Mouse (Mus musculus): Measurements from ENCODE around the gene Fgfr2. TPM values are rescaled to one million over a fixed set of nuclear protein-coding genes. Genes with fewer than 3 reads are reported as not detected.

Fgfr2 gene
- polyA plus RNA-seq, 1 experiment, result 0.17 TPM

GRCm38 (mm10) chr7:131257309-131257708 lies 1865.8 kb downstream of the Fgfr2 start:
- no peaks in the 10 kb centered on the region for H3K36me3 ChIP-seq (ENCODE audit: control insufficient read depth, insufficient read depth)

GRCm38 (mm10) chr7:131256841-131257240 lies 1866.3 kb downstream of the Fgfr2 start:
- no peaks in the 10 kb centered on the region for H3K27me3 ChIP-seq (ENCODE audit: control insufficient read depth, insufficient read depth, insufficient read length)
- no peak overlapping the region for H3ac ChIP-seq (ENCODE audit: control insufficient read depth, insufficient read length)
- TF ChIP-seq CEBPB (IDR thresholded peaks at IDR 0.05; ENCODE audit: insufficient read depth, poor library complexity, severe bottlenecking) (no peak), POLR2AphosphoS2 (IDR thresholded peaks at IDR 0.05; ENCODE audit: insufficient read length, low read depth) (no peak), USF1 (IDR thresholded peaks at IDR 0.05; ENCODE audit: low read depth) (no peak), SRF (IDR thresholded peaks at IDR 0.05; ENCODE audit: control insufficient read depth, insufficient read length, low read depth) (no peak), MYOG (IDR thresholded peaks at IDR 0.05; ENCODE audit: control insufficient read depth in 1 of 3, insufficient read depth in 1 of 3, insufficient read length in 2 of 3, low read depth in 2 of 3) (no peak), MAX (IDR thresholded peaks at IDR 0.05; ENCODE audit: low read depth) (no peak), POLR2A (IDR thresholded peaks at IDR 0.05; ENCODE audit: insufficient read length, low read depth) (no peak), E2F4 (IDR thresholded peaks at IDR 0.05; ENCODE audit: insufficient read depth) (no peak), TCF12 (IDR thresholded peaks at IDR 0.05; ENCODE audit: insufficient read depth, poor library complexity, severe bottlenecking) (no peak), TCF3 (IDR thresholded peaks at IDR 0.05; ENCODE audit: insufficient read length, low read depth) (no peak), MYOD1 (IDR thresholded peaks at IDR 0.05; ENCODE audit: control insufficient read depth in 1 of 3, insufficient read length in 2 of 3, low read depth in 2 of 3) (no peak), REST (IDR thresholded peaks at IDR 0.05; ENCODE audit: insufficient read depth, insufficient read length) (no peak)
- no peaks in the 10 kb centered on the region for H3K36me3 ChIP-seq (ENCODE audit: control insufficient read depth, insufficient read depth)
- no peak overlapping the region for H3K4me3 ChIP-seq
- H3K79me2 ChIP-seq (ENCODE audit: control insufficient read depth, insufficient read depth), result no peaks in the 10 kb centered on the region
- no peak overlapping the region for H3K4me2 ChIP-seq (ENCODE audit: low read depth)

More at GRCm38 (mm10) chr7:131257309-131257708, 1865.8 kb downstream of the Fgfr2 start:
- no peaks in the 10 kb centered on the region for H3K79me2 ChIP-seq (ENCODE audit: control insufficient read depth, insufficient read depth)
- no peak overlapping the region for H3K4me2 ChIP-seq (ENCODE audit: low read depth)
- H3ac ChIP-seq (ENCODE audit: control insufficient read depth, insufficient read length), result no peak overlapping the region
- TF ChIP-seq CEBPB (IDR thresholded peaks at IDR 0.05; ENCODE audit: insufficient read depth, poor library complexity, severe bottlenecking) (no peak), TCF3 (IDR thresholded peaks at IDR 0.05; ENCODE audit: insufficient read length, low read depth) (no peak), SRF (IDR thresholded peaks at IDR 0.05; ENCODE audit: control insufficient read depth, insufficient read length, low read depth) (no peak), POLR2A (IDR thresholded peaks at IDR 0.05; ENCODE audit: insufficient read length, low read depth) (no peak), MYOG (IDR thresholded peaks at IDR 0.05; ENCODE audit: control insufficient read depth in 1 of 3, insufficient read depth in 1 of 3, insufficient read length in 2 of 3, low read depth in 2 of 3) (no peak), E2F4 (IDR thresholded peaks at IDR 0.05; ENCODE audit: insufficient read depth) (no peak), MYOD1 (IDR thresholded peaks at IDR 0.05; ENCODE audit: control insufficient read depth in 1 of 3, insufficient read length in 2 of 3, low read depth in 2 of 3) (no peak), TCF12 (IDR thresholded peaks at IDR 0.05; ENCODE audit: insufficient read depth, poor library complexity, severe bottlenecking) (no peak), REST (IDR thresholded peaks at IDR 0.05; ENCODE audit: insufficient read depth, insufficient read length) (no peak), POLR2AphosphoS2 (IDR thresholded peaks at IDR 0.05; ENCODE audit: insufficient read length, low read depth) (no peak), MAX (IDR thresholded peaks at IDR 0.05; ENCODE audit: low read depth) (no peak), USF1 (IDR thresholded peaks at IDR 0.05; ENCODE audit: low read depth) (no peak)
- no peaks in the 10 kb centered on the region for H3K27me3 ChIP-seq (ENCODE audit: control insufficient read depth, insufficient read depth, insufficient read length)
- no peak overlapping the region for H3K4me3 ChIP-seq

GRCm38 (mm10) chr7:131244993-131245392 lies 1878.2 kb downstream of the Fgfr2 start:
- TF ChIP-seq TCF12 (IDR thresholded peaks at IDR 0.05; ENCODE audit: insufficient read depth, poor library complexity, severe bottlenecking), result no peak
- TF ChIP-seq REST (IDR thresholded peaks at IDR 0.05; ENCODE audit: insufficient read depth, insufficient read length), result peak; percentile 54
- TF ChIP-seq MAX (IDR thresholded peaks at IDR 0.05; ENCODE audit: low read depth), result peak; percentile 19
- no peaks in the 10 kb centered on the region for H3K36me3 ChIP-seq (ENCODE audit: control insufficient read depth, insufficient read depth)
- no peaks in the 10 kb centered on the region for H3K79me2 ChIP-seq (ENCODE audit: control insufficient read depth, insufficient read depth)
- no peaks in the 10 kb centered on the region for H3K27me3 ChIP-seq (ENCODE audit: control insufficient read depth, insufficient read depth, insufficient read length)
- H3ac ChIP-seq (ENCODE audit: control insufficient read depth, insufficient read length), result no peak overlapping the region
- no peak overlapping the region for H3K4me3 ChIP-seq
- no peak overlapping the region for H3K4me2 ChIP-seq (ENCODE audit: low read depth)

- Histone ChIP-seq H3ac (ENCODE audit: control insufficient read depth, insufficient read length) (no peak overlapping the region), H3K79me2 (ENCODE audit: control insufficient read depth, insufficient read depth) (no peaks in the 10 kb centered on the region), H3K4me2 (ENCODE audit: low read depth) (peak overlapping the region; percentile 61), H3K4me3 (no peak overlapping the region), H3K36me3 (ENCODE audit: control insufficient read depth, insufficient read depth) (no peaks in the 10 kb centered on the region), H3K27me3 (ENCODE audit: control insufficient read depth, insufficient read depth, insufficient read length) (no peaks in the 10 kb centered on the region)
- TF ChIP-seq USF1 (IDR thresholded peaks at IDR 0.05; ENCODE audit: low read depth) (no peak), TCF3 (IDR thresholded peaks at IDR 0.05; ENCODE audit: insufficient read length, low read depth) (no peak), MYOG (IDR thresholded peaks at IDR 0.05; ENCODE audit: control insufficient read depth in 1 of 3, insufficient read depth in 1 of 3, insufficient read length in 2 of 3, low read depth in 2 of 3) (no peak), SRF (IDR thresholded peaks at IDR 0.05; ENCODE audit: control insufficient read depth, insufficient read length, low read depth) (no peak), REST (IDR thresholded peaks at IDR 0.05; ENCODE audit: insufficient read depth, insufficient read length) (no peak), MYOD1 (IDR thresholded peaks at IDR 0.05; ENCODE audit: control insufficient read depth in 1 of 3, insufficient read length in 2 of 3, low read depth in 2 of 3) (no peak), CEBPB (IDR thresholded peaks at IDR 0.05; ENCODE audit: insufficient read depth, poor library complexity, severe bottlenecking) (no peak), POLR2AphosphoS2 (IDR thresholded peaks at IDR 0.05; ENCODE audit: insufficient read length, low read depth) (no peak), TCF12 (IDR thresholded peaks at IDR 0.05; ENCODE audit: insufficient read depth, poor library complexity, severe bottlenecking) (no peak), MAX (IDR thresholded peaks at IDR 0.05; ENCODE audit: low read depth) (no peak), E2F4 (IDR thresholded peaks at IDR 0.05; ENCODE audit: insufficient read depth) (no peak), POLR2A (IDR thresholded peaks at IDR 0.05; ENCODE audit: insufficient read length, low read depth) (no peak)
Observed at GRCm38 (mm10) chr7:131236091-131236490, 1887.1 kb downstream of the Fgfr2 start.

GRCm38 (mm10) chr7:131223086-131223485 lies 1900.1 kb downstream of the Fgfr2 start:
- H3K4me2 ChIP-seq (ENCODE audit: low read depth), result no peak overlapping the region
- H3ac ChIP-seq (ENCODE audit: control insufficient read depth, insufficient read length), result no peak overlapping the region

More at GRCm38 (mm10) chr7:131223086-131223485, 1900.1 kb downstream of the Fgfr2 start:
- no peak overlapping the region for H3K4me3 ChIP-seq
- H3K27me3 ChIP-seq (ENCODE audit: control insufficient read depth, insufficient read depth, insufficient read length), result no peaks in the 10 kb centered on the region
- H3K79me2 ChIP-seq (ENCODE audit: control insufficient read depth, insufficient read depth), result no peaks in the 10 kb centered on the region
- TF ChIP-seq MYOD1 (IDR thresholded peaks at IDR 0.05; ENCODE audit: control insufficient read depth in 1 of 3, insufficient read length in 2 of 3, low read depth in 2 of 3) (no peak), MYOG (IDR thresholded peaks at IDR 0.05; ENCODE audit: control insufficient read depth in 1 of 3, insufficient read depth in 1 of 3, insufficient read length in 2 of 3, low read depth in 2 of 3) (no peak), USF1 (IDR thresholded peaks at IDR 0.05; ENCODE audit: low read depth) (no peak), SRF (IDR thresholded peaks at IDR 0.05; ENCODE audit: control insufficient read depth, insufficient read length, low read depth) (no peak), TCF12 (IDR thresholded peaks at IDR 0.05; ENCODE audit: insufficient read depth, poor library complexity, severe bottlenecking) (no peak), E2F4 (IDR thresholded peaks at IDR 0.05; ENCODE audit: insufficient read depth) (no peak), TCF3 (IDR thresholded peaks at IDR 0.05; ENCODE audit: insufficient read length, low read depth) (no peak), REST (IDR thresholded peaks at IDR 0.05; ENCODE audit: insufficient read depth, insufficient read length) (no peak)
- H3K36me3 ChIP-seq (ENCODE audit: control insufficient read depth, insufficient read depth), result no peaks in the 10 kb centered on the region
